Mouse (Mus musculus) limb, embryonic 14.5 days (tissue): ENCODE measurements around the gene Specc1l. TPM values are rescaled to one million over a fixed set of nuclear protein-coding genes. Genes with fewer than 3 reads are reported as not detected.
"Not testable (repeated sequence)": the region's sequence is repeated elsewhere in the genome, so short reads cannot be mapped to it uniquely, and the experiment has no call there.

Source experiments
- ATAC-seq: fragments of 200-750 bp; cut with Nextera tagmentation; 2 replicates; pipeline ENCODE4 v1.8.0; 2017; ENCODE audit warnings: low read depth, moderate number of reproducible peaks, moderate TSS enrichment; ENCODE audit not compliant: low FRiP score
- DNase-seq: peaks from one replicate; pipeline ENCODE4 v3.0.0-alpha.2; 2015; ENCODE audit warnings: low spot score
- H3K27ac ChIP-seq: fragments of 300-500 bp; sonication (generic); replicated peaks from 2 replicates; pipeline ENCODE4 v1.5.1; 2014; ENCODE audit warnings: low read depth, mild to moderate bottlenecking, low read length, moderate library complexity, mixed read lengths
- H3K27me3 ChIP-seq: fragments of 300-500 bp; sonication (generic); 2 replicates; pipeline ENCODE4 v1.6.1; 2014; ENCODE audit warnings: low read length, mixed read lengths; ENCODE audit not compliant: control insufficient read depth, insufficient read depth
- H3K36me3 ChIP-seq: fragments of 300-500 bp; sonication (generic); 2 replicates; pipeline ENCODE4 v1.6.1; 2014; ENCODE audit warnings: mild to moderate bottlenecking, low read length, moderate library complexity, mixed read lengths; ENCODE audit not compliant: control insufficient read depth, insufficient read depth
- H3K4me1 ChIP-seq: fragments of 300-500 bp; sonication (generic); 2 replicates; pipeline ENCODE4 v1.6.1; 2014; ENCODE audit warnings: antibody characterized with exemption, low read length, mixed read lengths; ENCODE audit not compliant: control insufficient read depth, insufficient read depth
- H3K4me2 ChIP-seq: fragments of 300-500 bp; sonication (generic); replicated peaks from 2 replicates; pipeline ENCODE4 v1.6.1; 2014; ENCODE audit warnings: low read depth, mild to moderate bottlenecking, low read length, moderate library complexity; ENCODE audit not compliant: severe bottlenecking
- H3K4me3 ChIP-seq: fragments of 300-500 bp; sonication (generic); replicated peaks from 2 replicates; pipeline ENCODE4 v1.5.1; 2014; ENCODE audit warnings: low read length
- H3K9ac ChIP-seq: fragments of 300-500 bp; sonication (generic); 2 replicates; pipeline ENCODE4 v1.6.1; 2014; ENCODE audit warnings: mild to moderate bottlenecking, low read depth, low read length, moderate library complexity; ENCODE audit not compliant: severe bottlenecking
- H3K9me3 ChIP-seq: fragments of 300-500 bp; sonication (generic); 2 replicates; pipeline ENCODE4 v1.6.1; 2016; ENCODE audit warnings: low read length; ENCODE audit not compliant: control insufficient read depth
- POLR2A ChIP-seq: fragments of 200-500 bp; IDR thresholded peaks from 2 replicates; pipeline ENCODE4 v1.8.0; 2012; ENCODE audit warnings: inconsistent platforms, mild to moderate bottlenecking, moderate library complexity, borderline replicate concordance; ENCODE audit not compliant: insufficient read depth, insufficient read length; ENCODE audit errors: extremely low read depth
- WGBS: fragments of 180-500 bp; shearing (Covaris S2); extraction: QIAGEN DNeasy Blood & Tissue Kit; methylation state at CpG from one replicate; pipeline ENCODE4 v1.1.7; 2014; 5-methylcytosine and 5-hydroxymethylcytosine counted together
- polyA plus RNA-seq, 2 experiments: library from polyadenylated mRNA; depleted of rRNA in 1 of 2; stranded (reverse) in 1 of 2; unstranded in 1 of 2; fragments of >200 nt; fragmentation: Nextera tagmentation in 1 of 2; extraction: Ambion mirVana in 1 of 2; gene quantifications; 2 replicates each; pipeline versions ENCODE4 v1.2.1 to v1.2.3; 2012 to 2014

Specc1l gene
- polyA plus RNA-seq, 2 experiments = 21.4 to 29.1 TPM

GRCm38 (mm10) chr10:75345265-75345664 lies 133.4 kb downstream of the Specc1l start:
- no peak for DNase-seq
- WGBS = 79% methylated on average over 2 of the region's 2 CpGs

GRCm38 (mm10) chr10:75350564-75350963 lies 138.7 kb downstream of the Specc1l start:
- Histone ChIP-seq H3K9me3 (no peaks in the 10 kb centered on the region), H3K4me3 (no peak overlapping the region), H3K27me3 (no peaks in the 10 kb centered on the region), H3K4me2 (no peak overlapping the region), H3K27ac (no peak overlapping the region), H3K36me3 (no peaks in the 10 kb centered on the region), H3K4me1 (no peaks in the 10 kb centered on the region), H3K9ac (no peak overlapping the region)
- no peak for TF ChIP-seq POLR2A
- no peak for DNase-seq
- no peak for ATAC-seq
- WGBS = 80% methylated on average over 5 of the region's 5 CpGs

More at GRCm38 (mm10) chr10:75345265-75345664, 133.4 kb downstream of the Specc1l start:
- no peak for TF ChIP-seq POLR2A
- no peak for ATAC-seq
- Histone ChIP-seq H3K27me3 (no peaks in the 10 kb centered on the region), H3K36me3 (no peaks in the 10 kb centered on the region), H3K9ac (no peak overlapping the region), H3K4me1 (no peaks in the 10 kb centered on the region), H3K27ac (no peak overlapping the region), H3K9me3 (no peaks in the 10 kb centered on the region), H3K4me3 (no peak overlapping the region), H3K4me2 (no peak overlapping the region)

- TF ChIP-seq POLR2A = no peak
- DNase-seq (no peak), ATAC-seq (no peak)
- no peak overlapping the region for H3K4me2 ChIP-seq
- no peaks in the 10 kb centered on the region for H3K27me3 ChIP-seq
- H3K27ac ChIP-seq = no peak overlapping the region
- 93% methylated on average over 12 of the region's 12 CpGs for WGBS
- no peak overlapping the region for H3K9ac ChIP-seq
- no peaks in the 10 kb centered on the region for H3K9me3 ChIP-seq
- no peaks in the 10 kb centered on the region for H3K36me3 ChIP-seq
- no peak overlapping the region for H3K4me3 ChIP-seq
- H3K4me1 ChIP-seq = no peaks in the 10 kb centered on the region
Observed at GRCm38 (mm10) chr10:75352541-75352940, 140.7 kb downstream of the Specc1l start.

GRCm38 (mm10) chr10:75353838-75354241 lies 142.0 kb downstream of the Specc1l start:
- H3K4me1 ChIP-seq, H3K27me3 ChIP-seq, H3K36me3 ChIP-seq, H3K27ac ChIP-seq, H3K4me3 ChIP-seq, H3K4me2 ChIP-seq, DNase-seq, H3K9ac ChIP-seq, ATAC-seq, H3K9me3 ChIP-seq: not testable (repeated sequence)
- WGBS = 66% methylated on average over 6 of the region's 9 CpGs

GRCm38 (mm10) chr10:75355341-75355740 lies 143.5 kb downstream of the Specc1l start:
- 52% methylated on average over 4 of the region's 4 CpGs for WGBS
- Histone ChIP-seq H3K36me3 (no peaks in the 10 kb centered on the region), H3K9ac (no peak overlapping the region), H3K4me3 (no peak overlapping the region), H3K4me1 (no peaks in the 10 kb centered on the region), H3K9me3 (no peaks in the 10 kb centered on the region), H3K27me3 (no peaks in the 10 kb centered on the region), H3K27ac (no peak overlapping the region), H3K4me2 (no peak overlapping the region)
- DNase-seq = no peak
- no peak for ATAC-seq
- TF ChIP-seq POLR2A = no peak

Other genes starting within 250 kb of the Specc1l start
- gene Gnaz, start 244.9 kb upstream of the Specc1l start, polyA plus RNA-seq (2012; rRNA removed) = 2.1 and 3.1 TPM in 2 replicates
- gene Gnaz, start 244.9 kb upstream of the Specc1l start, polyA plus RNA-seq (2014; fragmentation: Nextera tagmentation; extraction: Ambion mirVana) = 2.9 and 3.0 TPM in 2 replicates
- gene Rsph14, start 179.5 kb upstream of the Specc1l start, polyA plus RNA-seq (2012; rRNA removed) = not detected in 2 replicates
- not detected in 2 replicates for gene Rsph14, start 179.5 kb upstream of the Specc1l start, polyA plus RNA-seq (2014; fragmentation: Nextera tagmentation; extraction: Ambion mirVana)
- 17.6 and 24.7 TPM in 2 replicates for gene Rab36, start 175.0 kb upstream of the Specc1l start, polyA plus RNA-seq (2012; rRNA removed)
- 6.0 and 8.1 TPM in 2 replicates for gene Rab36, start 175.0 kb upstream of the Specc1l start, polyA plus RNA-seq (2014; fragmentation: Nextera tagmentation; extraction: Ambion mirVana)
- 26.8 and 30.7 TPM in 2 replicates for gene Bcr, start 151.5 kb upstream of the Specc1l start, polyA plus RNA-seq (2012; rRNA removed)
- 10.0 and 11.3 TPM in 2 replicates for gene Bcr, start 151.5 kb upstream of the Specc1l start, polyA plus RNA-seq (2014; fragmentation: Nextera tagmentation; extraction: Ambion mirVana)
- 4.7 and 6.4 TPM in 2 replicates for gene Adora2a, start 104.8 kb downstream of the Specc1l start, polyA plus RNA-seq (2012; rRNA removed)
- gene Adora2a, start 104.8 kb downstream of the Specc1l start, polyA plus RNA-seq (2014; fragmentation: Nextera tagmentation; extraction: Ambion mirVana) = 3.3 and 4.2 TPM in 2 replicates
- 0.38 and 0.55 TPM in 2 replicates for gene Upb1, start 189.0 kb downstream of the Specc1l start, polyA plus RNA-seq (2012; rRNA removed)
- gene Upb1, start 189.0 kb downstream of the Specc1l start, polyA plus RNA-seq (2014; fragmentation: Nextera tagmentation; extraction: Ambion mirVana) = 0.84 and 1.4 TPM in 2 replicates